Mouse (Mus musculus): ENCODE data around the gene Olfr948. TPM values are rescaled to one million over a fixed set of nuclear protein-coding genes. Genes with fewer than 3 reads are reported as not detected.

The Olfr948 gene
- polyA plus RNA-seq (2012; rRNA removed): not detected in 2 replicates

GRCm38 (mm10) chr9:39325945-39326344 is at the start of gene Olfr948:
Olfr948 (minus strand) TSS chr9:39326045.

GRCm38 (mm10) chr9:39276718-39277117 is 49.1 kb downstream of the Olfr948 start, which contains the start of gene Olfr945:
Olfr945 (minus strand) TSS chr9:39276818.

Other genes with a start within 250 kb of the Olfr948 start
- gene Olfr938, start 247.2 kb downstream of the Olfr948 start, polyA plus RNA-seq (2012; rRNA removed): not detected in 2 replicates
- gene Olfr27, start 197.9 kb downstream of the Olfr948 start, polyA plus RNA-seq (2012; rRNA removed): not detected in 2 replicates
- gene Olfr943, start 159.7 kb downstream of the Olfr948 start, polyA plus RNA-seq (2012; rRNA removed): not detected in 2 replicates
- gene Olfr944, start 124.1 kb downstream of the Olfr948 start, polyA plus RNA-seq (2012; rRNA removed): not detected in 2 replicates
- not detected in 2 replicates for gene Olfr1537, start 76.1 kb downstream of the Olfr948 start, polyA plus RNA-seq (2012; rRNA removed)
- not detected in 2 replicates for gene Olfr945, start 49.2 kb downstream of the Olfr948 start, polyA plus RNA-seq (2012; rRNA removed)
- gene Olfr951, start 61.4 kb upstream of the Olfr948 start, polyA plus RNA-seq (2012; rRNA removed): not detected in 2 replicates
- gene Olfr952, start 101.1 kb upstream of the Olfr948 start, polyA plus RNA-seq (2012; rRNA removed): not detected in 2 replicates
- gene Olfr954, start 130.7 kb upstream of the Olfr948 start, polyA plus RNA-seq (2012; rRNA removed): not detected in 2 replicates
- not detected in 2 replicates for gene Olfr955, start 145.9 kb upstream of the Olfr948 start, polyA plus RNA-seq (2012; rRNA removed)
- not detected in 2 replicates for gene Olfr44, start 167.9 kb upstream of the Olfr948 start, polyA plus RNA-seq (2012; rRNA removed)
- not detected in 2 replicates for gene Olfr957, start 189.8 kb upstream of the Olfr948 start, polyA plus RNA-seq (2012; rRNA removed)
- gene Olfr958, start 228.0 kb upstream of the Olfr948 start, polyA plus RNA-seq (2012; rRNA removed): not detected in 2 replicates
- gene Olfr959, start 249.5 kb upstream of the Olfr948 start, polyA plus RNA-seq (2012; rRNA removed): not detected in 2 replicates

All from central nervous system, embryonic 11.5 days (tissue).